Mouse (Mus musculus): ENCODE measurements around the gene Stk40. TPM values are rescaled to one million over a fixed set of nuclear protein-coding genes. Genes with fewer than 3 reads are reported as not detected.

The Stk40 gene
- total and polyA plus RNA-seq, 2 experiments from 2014 or later: 16.9 to 21.2 TPM

- WGBS: 89% methylated on average over 7 of the region's 7 CpGs
- no peak overlapping the region for H3K4me2 ChIP-seq (ENCODE audit: low read depth, low read length, poor library complexity, severe bottlenecking)
- H3K4me3 ChIP-seq (ENCODE audit: low read depth, low read length): no peak overlapping the region
- H3K4me1 ChIP-seq (ENCODE audit: insufficient read depth, low read length): no peaks in the 10 kb centered on the region
- no peak overlapping the region for H3K27ac ChIP-seq (ENCODE audit: low read depth, low read length)
- H3K9me3 ChIP-seq (ENCODE audit: low read length): no peaks in the 10 kb centered on the region
- DNase-seq (ENCODE audit: low spot score): no peak
- no peak for ATAC-seq (ENCODE audit: low FRiP score)
- no peaks in the 10 kb centered on the region for H3K27me3 ChIP-seq (ENCODE audit: insufficient read depth, low read length)
- H3K9ac ChIP-seq (replicated peaks; ENCODE audit: low read length, poor library complexity, severe bottlenecking): no peak overlapping the region
- H3K36me3 ChIP-seq (ENCODE audit: insufficient read depth, low read length): no peaks in the 10 kb centered on the region; the same call in 1 of the 2 replicates
- no peak for TF ChIP-seq CTCF (IDR thresholded peaks at IDR 0.05)
These were observed 38.5 kb upstream of the Stk40 start for GRCm38 (mm10) chr4:126065241-126065640.

- Histone ChIP-seq H3K27me3 (ENCODE audit: insufficient read depth, low read length) (no peaks in the 10 kb centered on the region), H3K9me3 (ENCODE audit: low read length) (no peaks in the 10 kb centered on the region), H3K4me1 (ENCODE audit: insufficient read depth, low read length) (no peaks in the 10 kb centered on the region), H3K4me3 (ENCODE audit: low read depth, low read length) (no peak overlapping the region), H3K4me2 (ENCODE audit: low read depth, low read length, poor library complexity, severe bottlenecking) (no peak overlapping the region), H3K9ac (replicated peaks; ENCODE audit: low read length, poor library complexity, severe bottlenecking) (no peak overlapping the region), H3K36me3 (ENCODE audit: insufficient read depth, low read length) (no peaks in the 10 kb centered on the region; the same call in 1 of the 2 replicates), H3K27ac (ENCODE audit: low read depth, low read length) (no peak overlapping the region)
- no peak for TF ChIP-seq CTCF (IDR thresholded peaks at IDR 0.05)
- ATAC-seq (ENCODE audit: low FRiP score) (no peak), DNase-seq (ENCODE audit: low spot score) (peak; percentile 50)
- 61% methylated on average over 15 of the region's 15 CpGs for WGBS
These were observed 36.2 kb upstream of the Stk40 start for GRCm38 (mm10) chr4:126067401-126068077.

GRCm38 (mm10) chr4:126068842-126069241, 34.9 kb upstream of the Stk40 start:
- ATAC-seq (ENCODE audit: low FRiP score): no peak
- Histone ChIP-seq H3K27ac (ENCODE audit: low read depth, low read length) (no peak overlapping the region), H3K36me3 (ENCODE audit: insufficient read depth, low read length) (peaks cover under 1% of the 10 kb centered on the region; the same call in 1 of the 2 replicates), H3K4me3 (ENCODE audit: low read depth, low read length) (no peak overlapping the region), H3K9ac (replicated peaks; ENCODE audit: low read length, poor library complexity, severe bottlenecking) (no peak overlapping the region), H3K4me1 (ENCODE audit: insufficient read depth, low read length) (no peaks in the 10 kb centered on the region), H3K27me3 (ENCODE audit: insufficient read depth, low read length) (no peaks in the 10 kb centered on the region), H3K4me2 (ENCODE audit: low read depth, low read length, poor library complexity, severe bottlenecking) (no peak overlapping the region), H3K9me3 (ENCODE audit: low read length) (no peaks in the 10 kb centered on the region)
- WGBS: 81% methylated on average over 6 of the region's 6 CpGs
- no peak for DNase-seq (ENCODE audit: low spot score)
- no peak for TF ChIP-seq CTCF (IDR thresholded peaks at IDR 0.05)

DNA sequence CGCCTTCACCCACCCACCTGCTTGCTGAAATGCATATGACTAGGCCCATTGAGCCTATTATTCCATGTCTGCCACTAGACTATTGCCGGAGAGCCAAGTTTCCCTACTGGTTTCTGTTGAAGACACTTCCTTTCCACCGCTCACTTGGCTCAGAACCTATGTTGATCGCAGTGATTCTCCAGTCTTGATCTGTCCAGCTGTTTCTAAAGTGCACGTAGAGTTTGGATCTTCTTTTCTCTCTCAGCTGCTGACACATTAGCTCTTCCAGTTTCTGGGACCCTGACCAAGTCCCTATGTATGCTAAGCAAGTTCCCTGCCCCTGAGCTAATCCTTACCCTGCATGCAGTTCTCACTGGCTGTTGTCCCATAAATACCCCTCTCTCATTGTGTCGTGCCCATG, 25.9 kb upstream of the Stk40 start:
- TF ChIP-seq CTCF (IDR thresholded peaks at IDR 0.05): no peak
- no peak overlapping the region for H3K4me3 ChIP-seq (ENCODE audit: low read depth, low read length)
- peaks cover 19% of the 10 kb centered on the region for H3K36me3 ChIP-seq (ENCODE audit: insufficient read depth, low read length)
- H3K4me2 ChIP-seq (ENCODE audit: low read depth, low read length, poor library complexity, severe bottlenecking): no peak overlapping the region
- WGBS: 72% methylated on average over 6 of the region's 6 CpGs
- no peaks in the 10 kb centered on the region for H3K4me1 ChIP-seq (ENCODE audit: insufficient read depth, low read length)
- ATAC-seq (ENCODE audit: low FRiP score) (no peak), DNase-seq (ENCODE audit: low spot score) (no peak)
- H3K9ac ChIP-seq (replicated peaks; ENCODE audit: low read length, poor library complexity, severe bottlenecking): no peak overlapping the region
- H3K27me3 ChIP-seq (ENCODE audit: insufficient read depth, low read length): no peaks in the 10 kb centered on the region
- H3K9me3 ChIP-seq (ENCODE audit: low read length): no peaks in the 10 kb centered on the region
- no peak overlapping the region for H3K27ac ChIP-seq (ENCODE audit: low read depth, low read length)

- WGBS: 91% methylated on average over 4 of the region's 4 CpGs
These were observed 24.5 kb upstream of the Stk40 start for GRCm38 (mm10) chr4:126079266-126079665.

GRCm38 (mm10) chr4:126081601-126082000, 22.2 kb upstream of the Stk40 start:
- WGBS: 94% methylated on average over 1 of the region's 1 CpGs
- Histone ChIP-seq H3K27me3 (ENCODE audit: insufficient read depth, low read length) (no peaks in the 10 kb centered on the region), H3K27ac (ENCODE audit: low read depth, low read length) (no peak overlapping the region), H3K4me2 (ENCODE audit: low read depth, low read length, poor library complexity, severe bottlenecking) (no peak overlapping the region), H3K9ac (replicated peaks; ENCODE audit: low read length, poor library complexity, severe bottlenecking) (no peak overlapping the region), H3K4me3 (ENCODE audit: low read depth, low read length) (no peak overlapping the region), H3K9me3 (ENCODE audit: low read length) (no peaks in the 10 kb centered on the region), H3K36me3 (ENCODE audit: insufficient read depth, low read length) (peaks cover 20% of the 10 kb centered on the region), H3K4me1 (ENCODE audit: insufficient read depth, low read length) (no peaks in the 10 kb centered on the region)
- ATAC-seq (ENCODE audit: low FRiP score) (no peak), DNase-seq (ENCODE audit: low spot score) (no peak)
- TF ChIP-seq CTCF (IDR thresholded peaks at IDR 0.05): no peak

More at GRCm38 (mm10) chr4:126079266-126079665, 24.5 kb upstream of the Stk40 start:
- Histone ChIP-seq H3K36me3 (ENCODE audit: insufficient read depth, low read length) (peaks cover 25% of the 10 kb centered on the region), H3K27ac (ENCODE audit: low read depth, low read length) (no peak overlapping the region), H3K27me3 (ENCODE audit: insufficient read depth, low read length) (no peaks in the 10 kb centered on the region), H3K4me2 (ENCODE audit: low read depth, low read length, poor library complexity, severe bottlenecking) (no peak overlapping the region), H3K4me3 (ENCODE audit: low read depth, low read length) (no peak overlapping the region), H3K9ac (replicated peaks; ENCODE audit: low read length, poor library complexity, severe bottlenecking) (no peak overlapping the region), H3K9me3 (ENCODE audit: low read length) (no peaks in the 10 kb centered on the region), H3K4me1 (ENCODE audit: insufficient read depth, low read length) (no peaks in the 10 kb centered on the region)
- ATAC-seq (ENCODE audit: low FRiP score): no peak
- DNase-seq (ENCODE audit: low spot score): no peak
- TF ChIP-seq CTCF (IDR thresholded peaks at IDR 0.05): no peak

All from midbrain, postnatal 0 days (tissue).